Mouse (Mus musculus): ENCODE measurements around the gene Rhox9.

DNA sequence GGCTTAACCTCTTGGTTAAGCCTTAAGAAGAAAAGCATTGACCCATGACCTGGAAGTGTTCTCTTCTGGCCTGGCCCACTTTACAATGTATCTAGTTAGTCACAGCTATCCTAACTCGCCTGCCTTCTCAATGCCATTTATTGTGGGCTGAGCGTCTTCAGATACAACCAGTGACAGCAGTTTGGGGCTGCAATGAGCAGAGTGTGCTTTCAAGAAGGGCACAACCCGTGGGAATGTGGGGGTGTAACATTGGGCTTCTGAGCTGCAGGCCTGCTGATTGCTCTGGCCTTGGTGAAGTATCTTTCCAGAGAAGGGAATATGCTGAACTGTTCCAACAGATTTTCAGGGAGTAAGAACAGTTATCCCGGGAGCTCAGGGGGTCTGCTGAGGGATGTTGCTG lies 22.7 kb downstream of the Rhox9 start, which contains the start of gene Rhox8:
- no peak for TF ChIP-seq CTCF (IDR thresholded peaks at IDR 0.05; ENCODE audit: low read depth, low read length)
- TF ChIP-seq POLR2A (IDR thresholded peaks at IDR 0.05; ENCODE audit: insufficient read depth, low read length) = no peak

All from ES-Bruce4 (cell line).